ENCODE assay signal across 10 mouse cellular contexts in the genomic region with DNA sequence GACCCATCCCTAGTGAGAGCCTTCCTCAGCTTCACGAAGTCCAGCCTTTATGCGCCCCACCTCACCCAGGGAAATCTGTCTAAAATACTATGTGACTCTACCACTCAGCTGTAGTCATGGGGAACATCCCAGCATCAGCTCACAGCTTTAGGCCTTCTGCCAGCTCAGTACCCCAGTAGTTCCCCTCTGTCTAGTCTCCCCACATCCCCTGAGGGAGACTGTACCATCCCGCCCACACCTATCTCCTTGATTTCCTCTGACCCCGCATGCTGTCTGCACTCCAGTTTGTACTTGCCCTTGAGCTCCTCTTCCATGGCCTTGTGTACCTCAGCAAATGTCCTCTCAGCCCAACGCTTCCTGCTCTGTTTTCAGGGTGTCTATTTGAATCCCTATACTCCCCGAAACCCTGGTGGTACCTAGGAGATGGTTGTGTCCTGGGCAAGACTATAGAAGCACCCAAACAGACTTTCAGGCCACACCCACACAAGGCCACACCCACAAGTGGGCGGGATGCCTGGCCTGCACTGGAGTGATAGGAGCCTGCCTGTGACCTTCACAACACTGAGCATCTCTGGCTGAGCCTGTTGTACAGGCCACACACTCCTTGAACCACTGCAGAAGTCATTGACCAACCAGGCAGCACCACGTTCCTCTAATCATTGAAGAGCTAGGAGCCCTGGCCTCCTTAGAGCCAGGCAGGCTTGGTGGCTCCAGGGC. TPM values are rescaled to one million over a fixed set of nuclear protein-coding genes. Genes with fewer than 3 reads are reported as not detected.
A peak's percentile ranks its signal among the peaks of the same experiment; 100 is the strongest.
DNase-seq lines count a peak whose midpoint lies in the region; ATAC-seq and TF ChIP-seq lines count a peak whose summit lies in the region.
"Had no signal": no experiment of that assay in that cellular context is flagged by ENCODE, and none has a peak within 500 bp of the region (broad histone marks: within the 10 kb centered on the region; RNA-seq: fewer than 3 reads in every experiment).

No protein-coding gene starts in this region.

- peaks cover 19% of the 10 kb centered on the region for H3K4me1 ChIP-seq in heart, embryonic 13.5 days
- H3K4me1 ChIP-seq in ES-E14 (ENCODE audit: control insufficient read depth in 2 of 2, insufficient read depth in 2 of 2, low read length in 2 of 2, poor library complexity in 1 of 2): peaks cover 6 to 16% of the 10 kb centered on the region in 2 experiments
- H3K4me1 ChIP-seq in embryonic facial prominence, embryonic 12.5 days: no peaks in the 10 kb centered on the region

- peak; percentile 83 for ATAC-seq in heart, embryonic 13.5 days (ENCODE audit: extremely low read depth, insufficient number of reproducible peaks, low FRiP score, low TSS enrichment)
- peak; percentile 32; the same call in 1 of the 2 replicates for ATAC-seq in embryonic facial prominence, embryonic 12.5 days (ENCODE audit: insufficient number of reproducible peaks, insufficient read depth, low FRiP score, low TSS enrichment)

- in situ Hi-C loops in ES-E14 (cut with MboI; ENCODE audit: low sequenced_read_pairs in 2 of 2, unreplicated experiment in 2 of 2): no loop called here

- 52% methylated on average over 8 of the region's 8 CpGs for WGBS in heart, embryonic 13.5 days
- WGBS in embryonic facial prominence, embryonic 12.5 days: 57% methylated on average over 8 of the region's 8 CpGs

- no peak for DNase-seq in heart, adult 18-20 months
- DNase-seq in ES-E14 (ENCODE audit: low read depth, low spot score): peak; percentile 77
- DNase-seq in lung, postnatal 10 days: peak; percentile 32
- DNase-seq in layer of hippocampus, adult 9-11 months: no peak
- DNase-seq in gastrocnemius, postnatal 14 days: no peak
- no peak for DNase-seq in cerebellum, adult 8-10 months

- H3K27ac ChIP-seq in heart, embryonic 13.5 days (replicated peaks): no peak overlapping the region
- 0 out of 2 replicates have a peak overlapping the region, but pooled peaks have one; percentile 9 for H3K27ac ChIP-seq in ES-E14 (ENCODE audit: insufficient read depth, low read depth, low read length, poor library complexity, severe bottlenecking)
- no peak overlapping the region for H3K27ac ChIP-seq in embryonic facial prominence, embryonic 12.5 days

- no peaks in the 10 kb centered on the region for H3K9me3 ChIP-seq in heart, embryonic 13.5 days
- no peaks in the 10 kb centered on the region for H3K9me3 ChIP-seq in ES-E14 (ENCODE audit: control insufficient read depth, insufficient read depth, low read depth, low read length)
- no peaks in the 10 kb centered on the region for H3K9me3 ChIP-seq in embryonic facial prominence, embryonic 12.5 days

- peak overlapping the region; percentile 27 for H3K4me2 ChIP-seq in heart, embryonic 13.5 days
- no peak overlapping the region for H3K4me2 ChIP-seq in embryonic facial prominence, embryonic 12.5 days (replicated peaks)

- 0 out of 2 replicates have a peak overlapping the region, but pooled peaks have one; percentile 6 for H3K4me3 ChIP-seq in heart, embryonic 13.5 days
- H3K4me3 ChIP-seq in ES-E14 (ENCODE audit: insufficient read depth in 1 of 2, low read depth in 1 of 2, low read length in 2 of 2, poor library complexity in 1 of 2, severe bottlenecking in 1 of 2): peak overlapping the region; percentile 44 to 58
- H3K4me3 ChIP-seq in embryonic facial prominence, embryonic 12.5 days: no peak overlapping the region

- intact Hi-C loops in gastrocnemius, postnatal 14 days (cut with DNase I; ENCODE audit: low total_unique reads): no loop called here

- H3K9ac ChIP-seq in heart, embryonic 13.5 days: no peak overlapping the region
- H3K9ac ChIP-seq in ES-E14 (ENCODE audit: insufficient read depth, low read depth, low read length, poor library complexity, severe bottlenecking): 0 out of 2 replicates have a peak overlapping the region, but pooled peaks have one; percentile 18
- H3K9ac ChIP-seq in embryonic facial prominence, embryonic 12.5 days: no peak overlapping the region

- 0 out of 2 replicates have a peak, but pooled peaks cover 10% of the 10 kb centered on the region for H3K27me3 ChIP-seq in heart, embryonic 13.5 days (replicated peaks)
- no peaks in the 10 kb centered on the region for H3K27me3 ChIP-seq in embryonic facial prominence, embryonic 12.5 days

- no peaks in the 10 kb centered on the region for H3K36me3 ChIP-seq in heart, embryonic 13.5 days
- H3K36me3 ChIP-seq in ES-E14 (ENCODE audit: control insufficient read depth, insufficient read depth, low read length, poor library complexity, severe bottlenecking): no peaks in the 10 kb centered on the region
- H3K36me3 ChIP-seq in embryonic facial prominence, embryonic 12.5 days: peaks cover 59% of the 10 kb centered on the region

TF ChIP-seq in ES-E14, 5 proteins besides CTCF, POLR2A, EP300 and RAD21:
- TF ChIP-seq MAFK (IDR thresholded peaks at IDR 0.05; ENCODE audit: insufficient read depth, low read depth, low read length) (no peak), CHD2 (IDR thresholded peaks at IDR 0.05; ENCODE audit: low read depth, low read length) (no peak), ZNF384 (IDR thresholded peaks at IDR 0.05; ENCODE audit: low read depth, low read length) (no peak), ZC3H11A (IDR thresholded peaks at IDR 0.05; ENCODE audit: borderline replicate concordance, low read depth, low read length) (no peak), HCFC1 (IDR thresholded peaks at IDR 0.05; ENCODE audit: borderline replicate concordance, insufficient read depth, low read length) (0 out of 2 replicates have a peak, but pooled peaks have one; percentile 24)
TF ChIP-seq in ES-E14: peak in this region for 1.

RNA-seq across cellular contexts. Expression of a gene that starts 26.4 kb away (rescaled TPM):
- polyA plus RNA-seq in heart, embryonic 13.5 days (2015; fragmentation: Nextera tagmentation; extraction: Ambion mirVana): 10.9 and 11.3 TPM in 2 replicates
- total RNA-seq in heart, adult 18-20 months (2021): 1 to 10 TPM; 2.0 to 2.2 TPM
- total RNA-seq in ES-E14 (2012; rRNA removed): 4.6 and 8.0 TPM in 2 replicates
- polyA plus RNA-seq in embryonic facial prominence, embryonic 12.5 days (2016; fragmentation: Nextera tagmentation; extraction: Ambion mirVana): 154 and 159 TPM in 2 replicates
- 10 to 100 TPM; 53.0 to 57.0 TPM for total RNA-seq in gastrocnemius, postnatal 14 days (2021)

RNA-seq across cellular contexts. Expression of a gene that starts 30.4 kb away (rescaled TPM):
- polyA plus RNA-seq in heart, embryonic 13.5 days (2015; fragmentation: Nextera tagmentation; extraction: Ambion mirVana): not detected in 2 replicates
- total RNA-seq in heart, adult 18-20 months (2021): not detected
- total RNA-seq in ES-E14 (2012; rRNA removed): 0.09 and 0.53 TPM in 2 replicates
- not detected in 2 replicates for polyA plus RNA-seq in embryonic facial prominence, embryonic 12.5 days (2016; fragmentation: Nextera tagmentation; extraction: Ambion mirVana)
- not detected for total RNA-seq in gastrocnemius, postnatal 14 days (2021)
- total RNA-seq: adrenal gland, postnatal 4 days; liver, adult 2 months had no signal
- polyA plus RNA-seq: liver, adult 2 months had no signal

RNA-seq across cellular contexts. Expression of a gene that starts 55.8 kb away (rescaled TPM):
- 961 and 1,090 TPM in 2 replicates for polyA plus RNA-seq in heart, embryonic 13.5 days (2015; fragmentation: Nextera tagmentation; extraction: Ambion mirVana)
- total RNA-seq in heart, adult 18-20 months (2021): 1,000 to 10,000 TPM; 5,802 to 6,041 TPM
- total RNA-seq in ES-E14 (2012; rRNA removed): 97.5 and 145 TPM in 2 replicates
- 14.6 and 14.9 TPM in 2 replicates for polyA plus RNA-seq in embryonic facial prominence, embryonic 12.5 days (2016; fragmentation: Nextera tagmentation; extraction: Ambion mirVana)
- 1,000 to 10,000 TPM in 1 of 2 experiments, 100 to 1,000 TPM in 1; 662 to 1,168 TPM for total RNA-seq in gastrocnemius, postnatal 14 days (2021)
- polyA plus RNA-seq: liver, adult 2 months had no signal

RNA-seq across cellular contexts. Expression of a gene that starts 55.9 kb away (rescaled TPM):
- 0.75 and 1.2 TPM in 2 replicates for polyA plus RNA-seq in heart, embryonic 13.5 days (2015; fragmentation: Nextera tagmentation; extraction: Ambion mirVana)
- total RNA-seq in heart, adult 18-20 months (2021): not detected
- 0.49 TPM in 1 of 2 replicates, not detected in the other for total RNA-seq in ES-E14 (2012; rRNA removed)
- polyA plus RNA-seq in embryonic facial prominence, embryonic 12.5 days (2016; fragmentation: Nextera tagmentation; extraction: Ambion mirVana): not detected in 2 replicates
- not detected for total RNA-seq in gastrocnemius, postnatal 14 days (2021)
- total RNA-seq: adrenal gland, postnatal 4 days; liver, adult 2 months had no signal
- polyA plus RNA-seq: liver, adult 2 months had no signal

Comparison
In these comparisons a context has a peak if more than half of its experiments do, and no peak if none do; other contexts are left out.
1. DNase-seq: peak in ES-E14 (single experiment) and lung, postnatal 10 days (single experiment); none in heart, adult 18-20 months (0 of 2), layer of hippocampus, adult 9-11 months (single experiment), gastrocnemius, postnatal 14 days (single experiment) and cerebellum, adult 8-10 months (single experiment).
2. RNA of a gene that starts 55.8 kb away (total RNA-seq): 5,802 to 6,041 TPM in heart, adult 18-20 months; 662 to 1,168 TPM in gastrocnemius, postnatal 14 days and 97.5 to 145 TPM in ES-E14; every median in the first group is over 4 times any median in the second.